In the genomic region with DNA sequence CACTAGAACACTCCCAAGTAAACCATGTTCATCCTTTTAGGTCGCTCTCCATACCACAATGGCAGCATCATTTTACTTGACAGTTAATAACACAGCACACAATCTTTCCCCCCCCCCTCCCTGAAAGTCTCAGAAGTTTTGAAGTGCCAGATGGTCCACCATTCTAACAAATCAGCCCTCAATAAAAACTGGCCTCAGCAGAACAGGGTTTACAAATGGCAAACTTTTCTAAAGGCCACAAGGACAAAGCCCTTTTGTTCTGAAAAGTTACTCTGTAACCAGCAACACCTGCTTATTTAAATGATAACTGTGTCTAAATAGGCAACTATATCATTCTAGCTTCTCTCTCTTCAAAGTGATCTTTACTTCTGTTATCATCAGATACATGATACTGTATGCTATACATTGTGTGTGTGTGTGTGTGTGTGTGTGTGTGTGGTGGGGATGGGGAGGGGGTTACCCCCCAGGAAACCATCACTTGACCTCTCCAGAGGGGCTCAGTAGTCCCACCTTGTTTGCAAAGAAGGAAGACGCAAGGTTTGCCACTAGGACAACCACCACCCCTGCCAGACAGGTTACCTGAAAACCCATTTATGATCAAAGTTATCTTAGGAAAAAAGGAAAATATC, we compare ENCODE assay signal across 30 mouse cellular contexts.
DNase-seq lines count a peak whose midpoint lies in the region; ATAC-seq and TF ChIP-seq lines count a peak whose summit lies in the region.
"Had no signal": no experiment of that assay in that cellular context is flagged by ENCODE, and none has a peak within 500 bp of the region (broad histone marks: within the 10 kb centered on the region; RNA-seq: fewer than 3 reads in every experiment).

No protein-coding gene starts in this region.

- WGBS in forebrain, embryonic 11.5 days: 69% methylated on average over 2 of the region's 2 CpGs
- 74% methylated on average over 2 of the region's 2 CpGs for WGBS in forebrain, embryonic 16.5 days
- 59% methylated on average over 2 of the region's 2 CpGs for WGBS in embryonic facial prominence, embryonic 10.5 days
- WGBS in limb, embryonic 10.5 days: 54% methylated on average over 2 of the region's 2 CpGs
- 76% methylated on average over 2 of the region's 2 CpGs for WGBS in kidney, embryonic 15.5 days

- H3K9me3 ChIP-seq in forebrain, embryonic 11.5 days (ENCODE audit: control insufficient read depth, low read length): no peaks in the 10 kb centered on the region
- no peaks in the 10 kb centered on the region for H3K9me3 ChIP-seq in forebrain, embryonic 16.5 days (ENCODE audit: control insufficient read depth, low read length)
- no peaks in the 10 kb centered on the region for H3K9me3 ChIP-seq in E14TG2a.4 (ENCODE audit: low read length)
- no peaks in the 10 kb centered on the region for H3K9me3 ChIP-seq in embryonic facial prominence, embryonic 10.5 days
- no peaks in the 10 kb centered on the region for H3K9me3 ChIP-seq in limb, embryonic 10.5 days (replicated peaks)
- H3K9me3 ChIP-seq in kidney, embryonic 15.5 days (replicated peaks): no peaks in the 10 kb centered on the region
- H3K9me3 ChIP-seq: embryonic facial prominence, embryonic 12.5 days; forebrain, embryonic 15.5 days; hindbrain, embryonic 13.5 days; liver, embryonic 12.5 days; megakaryocyte, embryonic 14.5 days; midbrain, embryonic 13.5 days had no signal

- H3K9ac ChIP-seq in forebrain, embryonic 11.5 days (ENCODE audit: low read length): no peak overlapping the region
- H3K9ac ChIP-seq in forebrain, embryonic 16.5 days (replicated peaks; ENCODE audit: low read depth, low read length): no peak overlapping the region
- no peak overlapping the region for H3K9ac ChIP-seq in kidney, embryonic 15.5 days
- H3K9ac ChIP-seq: embryonic facial prominence, embryonic 12.5 days; forebrain, embryonic 15.5 days; hindbrain, embryonic 13.5 days; liver, embryonic 12.5 days; liver, postnatal 0 days; midbrain, embryonic 13.5 days had no signal

- H3K27me3 ChIP-seq in forebrain, embryonic 11.5 days (ENCODE audit: control insufficient read depth, insufficient read depth, low read length): no peaks in the 10 kb centered on the region
- no peaks in the 10 kb centered on the region; the same call in 1 of the 2 replicates for H3K27me3 ChIP-seq in forebrain, embryonic 16.5 days (replicated peaks; ENCODE audit: control insufficient read depth, insufficient read depth, low read length)
- no peaks in the 10 kb centered on the region for H3K27me3 ChIP-seq in E14TG2a.4 (ENCODE audit: insufficient read depth, low read length)
- H3K27me3 ChIP-seq in embryonic facial prominence, embryonic 10.5 days (replicated peaks; ENCODE audit: low read depth, poor library complexity, severe bottlenecking): no peaks in the 10 kb centered on the region
- H3K27me3 ChIP-seq in limb, embryonic 10.5 days (ENCODE audit: low read depth, poor library complexity, severe bottlenecking): no peaks in the 10 kb centered on the region
- H3K27me3 ChIP-seq in kidney, embryonic 15.5 days: no peaks in the 10 kb centered on the region
- H3K27me3 ChIP-seq: embryonic facial prominence, embryonic 12.5 days; liver, embryonic 12.5 days; megakaryocyte, embryonic 14.5 days had no signal

- H3K4me3 ChIP-seq in forebrain, embryonic 11.5 days (ENCODE audit: low read depth, low read length): no peak overlapping the region
- no peak overlapping the region for H3K4me3 ChIP-seq in forebrain, embryonic 16.5 days (replicated peaks; ENCODE audit: low read length)
- 0 out of 2 replicates have a peak overlapping the region, but pooled peaks have one; percentile 20 for H3K4me3 ChIP-seq in E14TG2a.4 (replicated peaks; ENCODE audit: low read length)
- H3K4me3 ChIP-seq in embryonic facial prominence, embryonic 10.5 days: no peak overlapping the region
- no peak overlapping the region for H3K4me3 ChIP-seq in limb, embryonic 10.5 days
- no peak overlapping the region for H3K4me3 ChIP-seq in kidney, embryonic 15.5 days (replicated peaks)
- H3K4me3 ChIP-seq: embryonic facial prominence, embryonic 12.5 days; forebrain, embryonic 15.5 days; gastrocnemius, adult 2 months; hindbrain, embryonic 13.5 days; left cerebral cortex, adult 2 months; liver, embryonic 12.5 days; midbrain, embryonic 13.5 days had no signal

- no peak overlapping the region for H3K4me2 ChIP-seq in forebrain, embryonic 11.5 days (ENCODE audit: low read depth, low read length, severe bottlenecking)
- H3K4me2 ChIP-seq in forebrain, embryonic 16.5 days (ENCODE audit: low read length): no peak overlapping the region
- H3K4me2 ChIP-seq in kidney, embryonic 15.5 days: no peak overlapping the region
- H3K4me2 ChIP-seq: embryonic facial prominence, embryonic 12.5 days; forebrain, embryonic 15.5 days; heart, embryonic 11.5 days; hindbrain, embryonic 13.5 days; liver, embryonic 12.5 days; midbrain, embryonic 13.5 days had no signal

- TF ChIP-seq CTCF in E14TG2a.4 (conservative IDR thresholded peaks at IDR 0.05; ENCODE audit: low read length): no peak

- H3K27ac ChIP-seq in forebrain, embryonic 11.5 days (ENCODE audit: low read depth, low read length): no peak overlapping the region
- no peak overlapping the region for H3K27ac ChIP-seq in forebrain, embryonic 16.5 days (ENCODE audit: low read length)
- peak overlapping the region; percentile 57; the same call in 1 of the 2 replicates for H3K27ac ChIP-seq in embryonic facial prominence, embryonic 10.5 days (replicated peaks)
- H3K27ac ChIP-seq in limb, embryonic 10.5 days: peak overlapping the region; percentile 72
- no peak overlapping the region for H3K27ac ChIP-seq in kidney, embryonic 15.5 days
- H3K27ac ChIP-seq: forebrain, embryonic 15.5 days; gastrocnemius, adult 2 months; hindbrain, embryonic 13.5 days; left cerebral cortex, adult 2 months; liver, embryonic 12.5 days; midbrain, embryonic 13.5 days had no signal

- H3K36me3 ChIP-seq in forebrain, embryonic 11.5 days (ENCODE audit: control insufficient read depth, insufficient read depth, low read length): no peaks in the 10 kb centered on the region
- H3K36me3 ChIP-seq in forebrain, embryonic 16.5 days (ENCODE audit: control insufficient read depth, insufficient read depth): no peaks in the 10 kb centered on the region
- H3K36me3 ChIP-seq in E14TG2a.4 (ENCODE audit: insufficient read depth, low read length): no peaks in the 10 kb centered on the region
- no peaks in the 10 kb centered on the region for H3K36me3 ChIP-seq in embryonic facial prominence, embryonic 10.5 days (replicated peaks)
- H3K36me3 ChIP-seq in limb, embryonic 10.5 days: no peaks in the 10 kb centered on the region
- no peaks in the 10 kb centered on the region for H3K36me3 ChIP-seq in kidney, embryonic 15.5 days
- H3K36me3 ChIP-seq: embryonic facial prominence, embryonic 12.5 days; forebrain, embryonic 15.5 days; hindbrain, embryonic 13.5 days; liver, embryonic 12.5 days; midbrain, embryonic 13.5 days had no signal

- DNase-seq in forebrain, embryonic 11.5 days (ENCODE audit: low spot score): no peak
- DNase-seq in embryonic facial prominence, embryonic 10.5 days (ENCODE audit: low spot score): no peak
- no peak for DNase-seq in limb, embryonic 10.5 days (ENCODE audit: low spot score)
- no peak for DNase-seq in thymus, postnatal 4 days
- DNase-seq: adrenal gland, adult 8-10 months; cerebellum, adult 2 months; cerebellum, postnatal 14 days; gastrocnemius, adult 2 months; gastrocnemius, postnatal 36 days; heart, adult 18-20 months; heart, postnatal 36 days; kidney, adult 9 months; kidney, postnatal 25 days; liver, postnatal 0 days; lung, postnatal 4 days; right cerebral cortex, adult 18-20 months; right cerebral cortex, postnatal 4 days had no signal

- ATAC-seq in forebrain, embryonic 11.5 days (replicated peaks; ENCODE audit: low FRiP score): 0 out of 2 replicates have a peak, but pooled peaks have one; percentile 56
- no peak for ATAC-seq in forebrain, embryonic 16.5 days
- no peak for ATAC-seq in kidney, embryonic 15.5 days (replicated peaks; ENCODE audit: low FRiP score)
- ATAC-seq: activated CD4-positive, CD25-positive, alpha-beta regulatory T cell, adult 4 months; forebrain, embryonic 15.5 days; inflammation-experienced regulatory T-cells, adult 6 months; liver, embryonic 12.5 days; liver, postnatal 0 days; midbrain, embryonic 13.5 days had no signal

- H3K4me1 ChIP-seq in forebrain, embryonic 11.5 days (replicated peaks; ENCODE audit: control insufficient read depth, insufficient read depth, low read length): peaks cover 6% of the 10 kb centered on the region; the same call in 1 of the 2 replicates
- peaks cover 5% of the 10 kb centered on the region; the same call in 1 of the 2 replicates for H3K4me1 ChIP-seq in forebrain, embryonic 16.5 days (replicated peaks; ENCODE audit: control insufficient read depth, insufficient read depth, low read length)
- peaks cover 91% of the 10 kb centered on the region for H3K4me1 ChIP-seq in E14TG2a.4 (replicated peaks; ENCODE audit: low read depth, low read length)
- H3K4me1 ChIP-seq in embryonic facial prominence, embryonic 10.5 days: peaks cover 48% of the 10 kb centered on the region
- peaks cover 55% of the 10 kb centered on the region for H3K4me1 ChIP-seq in limb, embryonic 10.5 days
- H3K4me1 ChIP-seq in kidney, embryonic 15.5 days: peaks cover 24% of the 10 kb centered on the region

Comparison
In these comparisons a context has a peak if more than half of its experiments do, and no peak if none do; other contexts are left out.
1. H3K27ac ChIP-seq: peak in embryonic facial prominence, embryonic 10.5 days (single experiment) and limb, embryonic 10.5 days (single experiment); none in forebrain, embryonic 11.5 days (single experiment), forebrain, embryonic 16.5 days (single experiment) and kidney, embryonic 15.5 days (single experiment).